Mouse (Mus musculus): ENCODE results near the gene Lancl2. TPM values are rescaled to one million over a fixed set of nuclear protein-coding genes. Genes with fewer than 3 reads are reported as not detected.

Gene Lancl2
- polyA plus RNA-seq, 1 experiment from 2014 or later, result 56.3 TPM

- Histone ChIP-seq H3K9ac (no peak overlapping the region), H3K27ac (no peak overlapping the region), H3K36me3 (ENCODE audit: poor library complexity, severe bottlenecking) (peaks cover 34% of the 10 kb centered on the region; the same call in 1 of the 2 replicates), H3K27me3 (no peaks in the 10 kb centered on the region), H3K4me3 (no peak overlapping the region), H3K4me1 (no peaks in the 10 kb centered on the region), H3K4me2 (no peak overlapping the region), H3K9me3 (replicated peaks) (no peaks in the 10 kb centered on the region)
- WGBS, result 97% methylated on average over 1 of the region's 1 CpGs
- ATAC-seq, result no peak
These were observed 68.3 kb downstream of the Lancl2 start for GRCm38 (mm10) chr6:57770467-57771190.

DNA sequence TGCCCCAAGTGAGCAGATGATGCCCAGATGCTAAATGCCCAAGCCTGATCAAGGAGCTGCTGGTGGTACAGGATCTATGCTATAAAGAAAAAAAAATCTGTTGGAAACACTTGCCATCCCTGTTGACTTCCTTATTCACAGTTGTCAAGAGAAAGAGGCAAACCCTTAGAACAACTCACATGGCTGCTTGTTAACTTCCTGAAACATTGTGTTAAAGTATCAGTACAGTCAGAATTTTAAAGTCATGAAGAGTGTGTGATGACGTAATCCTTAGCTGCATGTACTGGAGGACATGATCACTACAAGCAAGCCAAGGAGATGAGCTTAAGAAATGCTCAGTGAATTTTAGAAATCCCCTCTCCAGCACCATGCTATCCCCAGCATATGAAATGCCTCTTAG is 71.5 kb downstream of the Lancl2 start:
- Histone ChIP-seq H3K4me1 (no peaks in the 10 kb centered on the region), H3K9me3 (replicated peaks) (no peaks in the 10 kb centered on the region), H3K27me3 (no peaks in the 10 kb centered on the region), H3K4me2 (no peak overlapping the region), H3K36me3 (ENCODE audit: poor library complexity, severe bottlenecking) (peaks cover 34% of the 10 kb centered on the region; the same call in 1 of the 2 replicates), H3K9ac (no peak overlapping the region), H3K4me3 (no peak overlapping the region), H3K27ac (no peak overlapping the region)
- 94% methylated on average over 1 of the region's 1 CpGs for WGBS
- ATAC-seq, result no peak

- no peak overlapping the region for H3K4me3 ChIP-seq
- 0 out of 2 replicates have a peak, but pooled peaks cover 6% of the 10 kb centered on the region for H3K36me3 ChIP-seq (ENCODE audit: poor library complexity, severe bottlenecking)
- no peaks in the 10 kb centered on the region for H3K27me3 ChIP-seq
- 96% methylated on average over 3 of the region's 3 CpGs for WGBS
- no peaks in the 10 kb centered on the region for H3K9me3 ChIP-seq (replicated peaks)
- no peak overlapping the region for H3K9ac ChIP-seq
- no peak for ATAC-seq
- no peak overlapping the region for H3K27ac ChIP-seq
- H3K4me2 ChIP-seq, result no peak overlapping the region
- no peaks in the 10 kb centered on the region for H3K4me1 ChIP-seq
These were observed 78.0 kb downstream of the Lancl2 start for GRCm38 (mm10) chr6:57780359-57780758.

GRCm38 (mm10) chr6:57782658-57783057 is 80.3 kb downstream of the Lancl2 start:
- H3K27me3 ChIP-seq, result no peaks in the 10 kb centered on the region
- 98% methylated on average over 1 of the region's 1 CpGs for WGBS
- H3K9ac ChIP-seq, result no peak overlapping the region
- H3K4me3 ChIP-seq, result no peak overlapping the region
- H3K27ac ChIP-seq, result no peak overlapping the region
- 0 out of 2 replicates have a peak, but pooled peaks cover 5% of the 10 kb centered on the region for H3K36me3 ChIP-seq (ENCODE audit: poor library complexity, severe bottlenecking)
- no peaks in the 10 kb centered on the region for H3K4me1 ChIP-seq
- no peaks in the 10 kb centered on the region for H3K9me3 ChIP-seq (replicated peaks)
- no peak overlapping the region for H3K4me2 ChIP-seq
- no peak for ATAC-seq

- 96% methylated on average over 1 of the region's 1 CpGs for WGBS
- H3K36me3 ChIP-seq (ENCODE audit: poor library complexity, severe bottlenecking), result 0 out of 2 replicates have a peak, but pooled peaks cover 14% of the 10 kb centered on the region
- no peaks in the 10 kb centered on the region for H3K27me3 ChIP-seq
- H3K9ac ChIP-seq, result no peak overlapping the region
- ATAC-seq, result no peak
- no peak overlapping the region for H3K4me3 ChIP-seq
- no peaks in the 10 kb centered on the region for H3K4me1 ChIP-seq
- H3K27ac ChIP-seq, result no peak overlapping the region
- H3K4me2 ChIP-seq, result no peak overlapping the region
- H3K9me3 ChIP-seq (replicated peaks), result no peaks in the 10 kb centered on the region
These were observed 81.9 kb downstream of the Lancl2 start for GRCm38 (mm10) chr6:57784251-57784650.

DNA sequence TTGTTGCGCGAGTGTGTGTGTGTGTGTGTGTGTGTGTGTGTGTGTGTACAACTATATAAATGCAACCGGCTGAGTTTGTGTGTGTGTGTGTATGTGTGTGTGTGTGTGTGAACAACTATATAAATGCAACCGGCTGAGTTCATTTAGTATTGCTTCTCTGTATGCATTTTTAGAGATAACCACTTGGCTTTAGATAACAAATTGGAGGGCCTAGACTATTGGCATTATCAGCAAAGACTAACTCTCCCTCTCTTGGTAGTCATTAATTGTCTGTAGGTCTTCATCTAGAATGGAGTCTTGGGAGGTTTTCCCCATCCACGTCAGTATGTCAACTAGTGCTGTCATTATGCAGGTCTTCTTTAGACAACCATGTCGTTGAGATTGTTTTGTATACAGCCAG is 85.0 kb downstream of the Lancl2 start:
- Histone ChIP-seq H3K9ac (no peak overlapping the region), H3K27ac (no peak overlapping the region), H3K4me1 (no peaks in the 10 kb centered on the region), H3K4me3 (no peak overlapping the region), H3K27me3 (no peaks in the 10 kb centered on the region), H3K4me2 (no peak overlapping the region), H3K36me3 (ENCODE audit: poor library complexity, severe bottlenecking) (peaks cover 18% of the 10 kb centered on the region; the same call in 1 of the 2 replicates), H3K9me3 (replicated peaks) (no peaks in the 10 kb centered on the region)
- 89% methylated on average over 6 of the region's 6 CpGs for WGBS
- no peak for ATAC-seq

Other genes with a start within 250 kb of the Lancl2 start
- gene Ppm1k, start 167.1 kb upstream of the Lancl2 start, polyA plus RNA-seq (2015; fragmentation: Nextera tagmentation; extraction: Ambion mirVana), result 6.5 and 6.6 TPM in 2 replicates
- gene Herc6, start 121.5 kb upstream of the Lancl2 start, polyA plus RNA-seq (2015; fragmentation: Nextera tagmentation; extraction: Ambion mirVana), result 2.6 and 3.6 TPM in 2 replicates
- gene Pyurf, start 10.5 kb upstream of the Lancl2 start, polyA plus RNA-seq (2015; fragmentation: Nextera tagmentation; extraction: Ambion mirVana), result 10.9 and 11.7 TPM in 2 replicates
- 114 and 117 TPM in 2 replicates for gene Vopp1, start 122.6 kb downstream of the Lancl2 start, polyA plus RNA-seq (2015; fragmentation: Nextera tagmentation; extraction: Ambion mirVana)
- gene Vmn1r21, start 147.8 kb downstream of the Lancl2 start, polyA plus RNA-seq (2015; fragmentation: Nextera tagmentation; extraction: Ambion mirVana), result not detected in 2 replicates
- gene Vmn1r22, start 205.5 kb downstream of the Lancl2 start, polyA plus RNA-seq (2015; fragmentation: Nextera tagmentation; extraction: Ambion mirVana), result not detected in 2 replicates
- gene Vmn1r23, start 224.3 kb downstream of the Lancl2 start, polyA plus RNA-seq (2015; fragmentation: Nextera tagmentation; extraction: Ambion mirVana), result not detected in 2 replicates